Mouse (Mus musculus) heart, adult 8-10 months (tissue): ENCODE measurements around the gene Add1. TPM values are rescaled to one million over a fixed set of nuclear protein-coding genes. Genes with fewer than 3 reads are reported as not detected.

ENCODE experiments used
- DNase-seq: peaks from one replicate; pipeline ENCODE4 v3.0.0; 2022; ENCODE audit warnings: low spot score
- total RNA-seq, 4 experiments: library from RNA; stranded (reverse); gene quantifications; 2 replicates each; pipeline ENCODE4 v1.2.4; 2022

The Add1 gene
- 100 to 1,000 TPM; 124 to 154 (median 134) TPM for total RNA-seq

DNA sequence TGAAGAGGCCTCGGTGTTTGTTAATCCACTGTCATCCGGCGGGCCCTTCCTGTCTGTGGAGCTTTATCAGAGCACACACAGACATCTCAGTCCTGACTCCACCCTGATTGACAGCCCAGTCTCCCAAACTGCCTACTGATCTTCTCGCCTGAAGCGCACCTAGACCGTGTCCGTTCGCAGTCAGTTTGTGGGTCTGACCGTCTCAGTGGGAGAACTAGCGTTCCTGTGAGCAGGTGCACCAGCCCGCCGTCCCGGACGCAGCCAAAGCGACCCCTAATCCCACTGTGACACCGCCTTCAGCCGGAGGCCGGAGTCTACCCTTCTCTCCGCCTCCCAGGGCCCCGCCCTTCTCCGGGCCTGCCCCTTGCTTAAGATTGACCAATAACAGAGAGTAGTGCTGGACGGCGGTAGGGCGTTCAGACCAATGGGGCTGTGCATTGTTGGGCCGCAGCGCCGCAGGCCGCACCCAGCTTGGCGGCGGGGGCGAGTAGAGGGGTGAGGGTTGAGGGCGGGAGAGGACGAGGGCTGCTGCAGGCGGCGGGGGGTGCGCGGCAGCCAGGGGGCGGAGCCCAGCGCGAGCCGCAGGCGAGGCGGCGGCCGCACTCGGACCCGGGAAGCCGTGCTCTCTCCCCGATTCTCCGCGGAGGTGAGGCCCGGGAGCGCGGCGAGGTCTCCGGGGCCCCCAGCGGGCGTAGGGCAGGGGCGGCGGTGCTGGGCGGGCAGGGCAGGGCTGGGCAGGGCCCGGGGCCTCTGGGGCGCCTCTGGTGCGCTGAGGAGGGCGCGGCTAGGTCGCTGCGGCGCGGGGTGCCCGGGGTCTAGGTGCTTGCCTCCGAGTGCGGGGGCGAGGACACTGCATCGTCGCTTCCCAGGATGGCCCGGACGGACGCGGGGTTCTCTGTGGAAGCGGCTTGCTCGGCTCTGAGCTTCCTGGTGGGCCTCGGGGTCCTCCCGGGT is at the start of gene Add1:
Add1 (plus strand) TSS at position 397 of the 954 bp plus-strand sequence.
- DNase-seq: peak; percentile 98

DNA sequence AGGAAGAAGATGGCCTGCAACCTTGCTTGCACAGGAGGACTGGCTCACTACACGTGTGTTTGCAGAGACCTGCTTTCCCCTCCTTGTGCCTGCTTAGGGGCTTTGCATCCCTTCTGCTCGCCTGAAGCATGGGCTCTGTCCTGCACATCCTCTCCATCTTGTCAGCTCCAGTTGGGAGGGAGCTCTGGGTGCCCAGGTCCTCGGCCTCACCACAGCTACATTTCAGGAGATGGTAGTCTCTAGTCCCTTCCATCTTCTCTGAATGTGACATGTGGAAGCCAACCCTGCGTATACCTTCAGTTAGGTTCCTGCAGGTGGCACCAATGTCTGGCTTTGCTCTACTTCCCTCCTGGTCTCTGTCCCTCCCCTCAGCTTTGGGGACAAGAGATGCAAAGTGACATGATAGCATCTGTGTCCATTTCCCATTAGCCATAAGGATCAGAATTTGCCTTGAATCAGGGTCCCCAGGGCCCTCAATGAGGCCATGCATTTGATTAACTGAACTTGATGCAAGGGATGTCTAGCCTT is 49.4 kb upstream of the Add1 start:
- no peak for DNase-seq

- no peak for DNase-seq
These were observed 49.0 kb upstream of the Add1 start for GRCm38 (mm10) chr5:34524511-34524910.

DNA sequence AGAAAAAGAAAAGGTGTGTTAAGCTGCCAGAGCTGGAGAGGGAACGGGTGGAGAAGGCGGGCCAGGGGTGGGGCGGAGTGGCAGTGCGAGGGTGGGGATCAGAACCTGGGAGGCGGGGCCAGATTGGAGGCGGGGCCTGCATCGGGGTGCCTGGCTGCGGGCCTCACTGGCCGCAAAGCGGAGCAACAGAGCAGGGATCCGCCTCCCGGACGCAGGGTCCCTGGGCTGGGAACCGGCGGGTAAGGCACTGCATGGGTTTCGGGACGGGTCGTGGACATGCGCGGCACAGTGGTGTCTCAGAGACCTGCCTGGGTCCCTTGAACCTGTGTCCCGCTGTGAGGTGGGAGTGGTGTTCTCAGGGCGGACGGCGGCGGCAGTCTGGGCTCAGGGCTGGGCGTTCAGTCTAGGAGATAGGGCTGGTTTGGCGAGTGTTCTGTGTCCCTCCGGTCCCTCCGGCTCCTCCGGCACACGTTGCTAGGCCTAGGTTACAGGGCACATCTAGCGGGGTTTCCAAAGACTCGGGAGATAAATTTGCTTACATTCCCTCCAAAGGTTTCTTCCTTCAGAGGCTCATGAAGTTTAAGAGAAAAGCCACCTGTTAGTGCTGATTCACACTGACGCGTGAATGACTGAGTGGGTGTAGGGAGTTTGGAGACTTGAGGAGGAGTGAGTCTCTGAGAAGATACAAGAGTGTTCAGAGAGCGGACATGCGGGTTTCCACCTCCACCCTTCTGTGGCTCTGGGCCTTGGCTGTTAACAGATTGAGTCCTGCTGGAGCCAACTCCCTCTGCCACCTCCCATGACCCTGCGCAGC is 47.6 kb upstream of the Add1 start, which contains the start of gene Sh3bp2:
Sh3bp2 (plus strand) TSS at position 176 of the 814 bp plus-strand sequence.
- peak; percentile 96 for DNase-seq

DNA sequence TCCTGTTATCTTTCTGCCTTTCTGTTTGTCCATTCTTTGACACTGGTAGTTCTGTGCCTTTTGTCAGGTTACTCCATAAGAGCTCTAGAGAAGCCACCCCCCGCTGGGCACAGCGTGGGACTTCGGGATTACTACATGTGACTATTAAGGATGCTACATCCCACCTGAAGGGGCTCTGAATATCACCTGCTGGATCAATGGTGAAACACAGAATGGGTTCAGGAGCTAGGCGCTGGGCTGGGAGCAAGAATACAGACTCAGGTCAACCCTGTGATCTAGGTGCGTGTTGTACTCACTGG is 47.0 kb upstream of the Add1 start:
- DNase-seq: no peak

GRCm38 (mm10) chr5:34527352-34527751 is 46.1 kb upstream of the Add1 start:
- no peak for DNase-seq

DNA sequence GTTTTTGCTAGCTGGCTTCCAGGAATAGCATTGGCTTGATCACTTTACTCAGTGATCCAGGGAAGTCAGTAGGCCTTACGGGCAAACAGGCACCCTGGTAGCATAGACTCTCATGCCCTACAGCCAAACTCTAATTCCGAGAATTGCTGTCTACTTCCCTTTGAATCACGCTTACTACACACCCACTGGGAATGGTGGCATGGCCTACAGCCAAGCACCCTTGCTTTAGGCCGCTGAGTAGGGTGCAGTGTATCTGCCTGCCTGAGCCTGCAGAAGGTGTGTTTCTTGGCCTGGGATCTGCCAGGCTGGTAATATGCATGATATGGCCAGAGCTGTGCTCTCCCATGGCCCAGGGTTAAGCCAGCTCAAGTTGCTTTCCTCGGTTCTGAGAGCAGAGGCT is 44.7 kb upstream of the Add1 start:
- DNase-seq: no peak

DNA sequence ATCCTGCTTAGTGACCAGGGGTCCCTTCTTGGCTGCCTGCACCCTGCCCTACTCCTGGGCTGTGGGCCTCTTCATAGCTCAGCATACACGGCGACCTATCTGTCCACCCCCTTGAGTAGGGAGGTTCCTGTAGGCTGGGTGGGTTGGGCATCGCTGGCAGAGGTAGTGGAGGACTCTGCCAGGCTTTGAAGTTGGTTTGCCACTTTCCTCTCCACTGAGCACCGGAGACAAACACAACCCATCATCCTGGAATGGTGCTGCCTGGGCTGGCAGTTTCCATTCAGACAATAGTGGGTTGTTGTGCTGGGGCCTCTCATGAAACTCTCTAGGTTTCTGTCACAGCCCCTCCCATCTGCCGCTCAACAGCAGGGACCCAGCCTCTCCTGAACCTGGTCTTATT is 43.3 kb upstream of the Add1 start:
- no peak for DNase-seq

DNA sequence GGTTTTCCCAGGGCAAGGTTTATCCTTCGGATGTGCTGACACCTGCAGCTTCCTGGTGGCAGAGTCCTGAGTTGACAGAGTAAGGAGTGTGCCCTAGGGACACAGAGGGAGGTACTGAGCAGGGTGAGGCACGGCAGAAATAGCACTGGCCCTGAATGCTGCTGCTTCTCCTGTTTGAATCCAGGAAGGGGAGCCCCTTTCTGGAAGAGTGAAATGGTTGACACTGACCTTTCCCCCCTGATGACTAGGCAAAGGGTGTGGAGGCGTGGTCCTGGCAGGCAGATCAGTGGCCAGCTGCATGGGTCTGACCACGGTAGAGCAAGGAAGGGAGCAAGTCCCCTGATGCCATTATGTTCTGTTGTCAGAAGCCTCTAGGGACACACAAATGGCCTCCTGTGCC is 42.8 kb upstream of the Add1 start:
- DNase-seq: no peak

DNA sequence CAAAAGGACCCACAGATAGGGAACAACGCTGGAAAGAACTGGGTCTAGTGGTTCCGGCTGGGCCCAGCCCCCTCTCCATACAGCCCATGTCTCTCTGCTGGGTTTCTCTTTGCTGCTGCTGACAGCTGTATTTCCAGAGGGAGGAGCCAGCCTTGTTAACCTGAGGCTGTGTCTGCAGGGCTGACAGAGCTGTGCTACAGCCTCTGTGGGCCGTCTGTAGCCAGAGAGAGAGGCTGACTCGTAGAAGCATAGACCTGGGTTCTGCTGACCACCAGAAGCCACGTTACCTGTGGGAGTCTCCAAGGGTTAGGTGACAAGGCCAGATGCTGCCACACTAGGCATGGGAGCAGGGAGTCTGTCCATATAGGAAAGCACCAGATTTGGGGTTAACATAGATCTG is 40.4 kb upstream of the Add1 start:
- no peak for DNase-seq

DNA sequence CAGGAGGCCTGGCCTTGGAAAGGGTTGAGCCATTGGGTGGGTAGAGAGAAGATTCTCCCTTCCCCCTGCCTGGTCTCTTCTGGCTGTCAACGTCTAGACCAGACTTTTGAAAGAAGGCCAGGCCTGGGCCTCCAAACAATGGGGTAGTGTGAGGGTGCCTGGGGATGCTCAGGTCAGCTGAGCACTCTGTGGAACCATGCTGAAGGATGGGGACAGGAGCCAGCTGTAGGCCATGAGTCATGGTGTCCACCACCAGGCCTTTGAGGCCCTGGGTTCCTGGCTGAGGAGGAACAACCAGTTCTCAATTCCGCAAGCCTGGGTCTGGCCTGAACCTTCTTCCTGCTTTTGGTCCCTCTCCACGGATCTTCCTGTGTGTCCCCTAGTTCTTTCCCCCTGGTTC is 39.6 kb upstream of the Add1 start:
- DNase-seq: peak; percentile 46

GRCm38 (mm10) chr5:34534776-34535581 is 38.5 kb upstream of the Add1 start:
- DNase-seq: no peak

GRCm38 (mm10) chr5:34535831-34536230 is 37.6 kb upstream of the Add1 start:
- DNase-seq: no peak

- DNase-seq: no peak
These were observed 35.4 kb upstream of the Add1 start for GRCm38 (mm10) chr5:34538079-34538478.

DNA sequence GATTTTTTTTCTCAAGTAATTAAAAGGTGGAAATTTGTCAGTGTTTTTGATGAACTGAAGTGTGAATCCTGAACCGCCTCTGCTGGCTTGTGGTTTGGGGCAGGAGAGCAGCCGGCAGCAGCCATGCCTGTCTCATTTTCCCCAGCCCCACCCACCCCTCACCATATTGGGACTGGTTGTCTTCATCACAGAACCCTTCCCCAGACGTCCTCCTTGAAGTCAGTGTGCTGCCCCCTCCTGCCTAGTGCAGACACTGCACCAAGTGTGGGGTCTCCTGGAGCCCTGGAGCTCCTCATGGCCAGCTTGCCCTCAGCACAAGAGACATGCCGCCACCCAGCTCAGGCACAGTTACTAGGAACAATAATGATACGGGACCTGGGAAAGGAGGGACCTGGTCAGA is 34.9 kb upstream of the Add1 start:
- no peak for DNase-seq

- DNase-seq: no peak
These were observed 34.3 kb upstream of the Add1 start for GRCm38 (mm10) chr5:34539121-34539520.

DNA sequence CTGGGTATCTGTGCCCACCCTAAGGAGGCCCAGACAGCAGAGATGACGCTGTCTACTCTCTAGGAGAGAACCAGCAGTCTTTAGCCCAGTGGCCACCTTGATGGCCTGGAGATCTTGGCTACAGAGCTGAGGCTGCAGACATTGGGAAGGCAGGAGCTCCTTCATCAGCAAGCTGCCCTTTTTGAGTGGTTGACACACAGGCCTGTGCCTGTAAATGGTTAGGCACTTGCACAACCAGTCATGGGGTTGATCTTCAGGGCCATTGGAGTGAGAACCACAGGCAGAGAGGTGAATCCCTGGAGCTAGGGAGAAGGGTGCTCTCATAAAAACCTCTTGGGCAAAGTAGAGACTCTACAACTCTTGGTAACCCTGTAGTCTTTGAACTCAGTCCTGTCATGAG is 31.3 kb upstream of the Add1 start:
- DNase-seq: no peak

GRCm38 (mm10) chr5:34543114-34543513 is 30.4 kb upstream of the Add1 start:
- DNase-seq: peak; percentile 65

- no peak for DNase-seq
These were observed 26.1 kb upstream of the Add1 start for GRCm38 (mm10) chr5:34547410-34547809.

DNA sequence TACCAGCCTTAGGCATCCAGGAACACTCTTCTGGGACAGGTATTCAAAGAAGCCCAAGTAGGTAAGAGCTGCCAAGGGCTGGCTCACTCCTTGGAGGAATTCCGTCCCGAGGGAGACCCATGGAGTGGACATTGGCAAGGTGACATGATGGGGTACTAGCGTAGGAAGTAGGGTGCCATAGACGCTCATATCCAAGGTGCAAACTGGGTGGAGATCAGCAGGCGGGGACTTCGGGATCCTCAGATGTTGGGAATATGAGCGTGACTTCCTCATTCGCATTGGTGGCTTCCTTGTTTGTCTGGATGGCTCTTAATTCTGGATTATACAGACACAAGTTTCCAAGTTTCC is 24.4 kb upstream of the Add1 start:
- no peak for DNase-seq

DNA sequence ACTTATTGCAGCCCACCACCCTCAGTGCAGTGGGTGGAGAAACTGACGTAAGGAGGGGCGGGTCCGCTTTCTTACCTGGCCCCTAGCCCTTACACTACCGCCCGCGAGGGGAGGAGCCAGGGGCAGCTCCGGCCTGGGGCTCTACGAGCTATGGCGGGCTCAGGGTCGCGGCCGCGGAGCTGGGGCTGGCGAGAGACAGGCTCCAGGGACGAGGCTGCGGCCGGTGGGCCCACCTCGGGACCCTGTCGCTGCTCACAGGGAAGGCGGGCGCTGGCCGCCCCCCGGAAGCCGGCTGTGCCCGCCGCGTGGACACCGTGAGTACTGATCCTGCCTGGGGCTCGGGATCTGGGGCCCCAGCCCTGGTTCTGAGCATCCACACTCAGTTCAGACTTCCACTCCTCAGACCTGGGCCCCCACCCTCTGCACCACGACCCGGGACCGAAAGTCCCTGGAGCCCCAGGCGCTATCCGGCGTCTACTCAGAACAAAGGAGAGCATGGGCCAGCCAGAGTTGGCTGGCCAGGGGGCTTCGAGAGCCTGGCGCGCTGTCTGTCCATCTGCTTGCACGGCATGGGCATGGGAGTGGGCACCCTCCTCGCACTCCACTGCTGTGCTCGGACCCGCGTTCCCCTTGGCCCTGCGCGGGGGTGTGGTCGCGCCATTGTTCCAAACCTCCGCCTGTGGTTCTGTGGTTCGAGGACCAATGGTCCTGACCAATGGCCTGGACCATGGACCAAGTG is 23.8 kb upstream of the Add1 start:
- DNase-seq: no peak
